Mouse (Mus musculus): ENCODE results near the gene Eif2b4. TPM values are rescaled to one million over a fixed set of nuclear protein-coding genes. Genes with fewer than 3 reads are reported as not detected.
"Not testable (repeated sequence)": the region's sequence is repeated elsewhere in the genome, so short reads cannot be mapped to it uniquely, and the experiment has no call there.

Gene Eif2b4
- polyA plus RNA-seq, 1 experiment = 60.2 TPM

DNA sequence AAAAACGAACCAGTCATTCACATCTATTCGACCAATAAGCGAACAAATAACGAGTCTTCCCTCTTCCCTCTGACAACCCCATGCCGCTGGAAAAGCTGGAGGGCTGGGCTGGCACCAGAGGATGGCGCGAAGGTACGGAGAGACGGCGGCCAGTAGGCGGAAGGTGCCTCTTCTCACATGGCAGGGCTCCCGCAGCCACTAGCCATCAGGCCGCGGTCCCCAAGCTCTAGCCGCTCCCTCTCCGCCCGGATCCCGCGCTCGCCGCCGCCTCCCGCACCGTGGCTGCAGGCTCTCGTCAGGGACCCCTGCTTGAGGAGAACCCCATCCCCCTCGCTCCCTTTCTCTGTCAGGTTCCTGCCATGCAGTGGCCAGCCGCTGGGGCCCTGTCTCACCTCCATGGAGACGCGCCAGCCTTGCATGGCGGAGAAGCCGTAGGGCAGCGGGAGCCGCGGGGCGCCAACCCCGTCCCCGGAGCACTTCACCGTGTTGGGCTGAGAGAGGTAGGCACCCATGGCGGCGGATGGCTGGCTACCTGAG, 26.7 kb upstream of the Eif2b4 start:
- Histone ChIP-seq H3K4me3 (peak overlapping the region; percentile 90), H3K27me3 (ENCODE audit: control insufficient read depth, insufficient read depth, insufficient read length) (no peaks in the 10 kb centered on the region), H3K36me3 (ENCODE audit: control insufficient read depth, insufficient read depth) (no peaks in the 10 kb centered on the region), H3K4me2 (ENCODE audit: low read depth) (peak overlapping the region; percentile 82), H3ac (ENCODE audit: control insufficient read depth, insufficient read length) (peak overlapping the region; percentile 32), H3K79me2 (ENCODE audit: control insufficient read depth, insufficient read depth) (peaks cover 53% of the 10 kb centered on the region)
- TF ChIP-seq MAX (IDR thresholded peaks at IDR 0.05; ENCODE audit: low read depth) (no peak), E2F4 (IDR thresholded peaks at IDR 0.05; ENCODE audit: insufficient read depth) (no peak), POLR2AphosphoS2 (IDR thresholded peaks at IDR 0.05; ENCODE audit: insufficient read length, low read depth) (no peak), SRF (IDR thresholded peaks at IDR 0.05; ENCODE audit: control insufficient read depth, insufficient read length, low read depth) (no peak), POLR2A (IDR thresholded peaks at IDR 0.05; ENCODE audit: insufficient read length, low read depth) (no peak), MYOG (IDR thresholded peaks at IDR 0.05; ENCODE audit: control insufficient read depth in 1 of 3, insufficient read depth in 1 of 3, insufficient read length in 2 of 3, low read depth in 2 of 3) (no peak), USF1 (IDR thresholded peaks at IDR 0.05; ENCODE audit: low read depth) (no peak), REST (IDR thresholded peaks at IDR 0.05; ENCODE audit: insufficient read depth, insufficient read length) (no peak), CEBPB (IDR thresholded peaks at IDR 0.05; ENCODE audit: insufficient read depth, poor library complexity, severe bottlenecking) (no peak), TCF3 (IDR thresholded peaks at IDR 0.05; ENCODE audit: insufficient read length, low read depth) (no peak), MYOD1 (IDR thresholded peaks at IDR 0.05; ENCODE audit: control insufficient read depth in 1 of 3, insufficient read length in 2 of 3, low read depth in 2 of 3) (no peak), TCF12 (IDR thresholded peaks at IDR 0.05; ENCODE audit: insufficient read depth, poor library complexity, severe bottlenecking) (no peak)

DNA sequence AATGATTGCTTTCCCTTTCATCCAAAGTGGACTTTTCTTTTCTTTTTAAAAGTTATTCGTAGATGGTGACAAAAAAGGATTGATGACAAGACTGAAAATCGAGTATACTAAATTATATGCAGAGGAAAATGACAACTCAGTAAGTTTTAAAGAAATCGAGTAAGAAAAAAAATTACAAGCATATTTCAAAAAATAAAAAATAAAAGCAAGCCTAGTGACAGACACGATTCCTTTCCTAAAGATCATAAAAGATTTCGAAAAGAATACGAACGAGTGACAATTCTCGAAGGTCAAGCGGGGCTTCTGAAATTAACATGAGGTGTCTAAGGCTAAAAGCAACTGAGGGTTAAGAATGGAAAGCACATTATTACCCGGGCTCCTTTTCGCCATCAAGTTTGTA, 26.2 kb upstream of the Eif2b4 start:
- H3K4me3 ChIP-seq = peak overlapping the region; percentile 90
- H3K4me2 ChIP-seq (ENCODE audit: low read depth) = peak overlapping the region; percentile 82
- H3K27me3 ChIP-seq (ENCODE audit: control insufficient read depth, insufficient read depth, insufficient read length) = no peaks in the 10 kb centered on the region
- no peak for TF ChIP-seq MYOD1 (IDR thresholded peaks at IDR 0.05; ENCODE audit: control insufficient read depth in 1 of 3, insufficient read length in 2 of 3, low read depth in 2 of 3)
- TF ChIP-seq TCF3 (IDR thresholded peaks at IDR 0.05; ENCODE audit: insufficient read length, low read depth) = no peak
- no peak for TF ChIP-seq POLR2AphosphoS2 (IDR thresholded peaks at IDR 0.05; ENCODE audit: insufficient read length, low read depth)
- TF ChIP-seq POLR2A (IDR thresholded peaks at IDR 0.05; ENCODE audit: insufficient read length, low read depth) = no peak
- TF ChIP-seq MYOG (IDR thresholded peaks at IDR 0.05; ENCODE audit: control insufficient read depth in 1 of 3, insufficient read depth in 1 of 3, insufficient read length in 2 of 3, low read depth in 2 of 3) = no peak
- no peak for TF ChIP-seq USF1 (IDR thresholded peaks at IDR 0.05; ENCODE audit: low read depth)
- no peak for TF ChIP-seq MAX (IDR thresholded peaks at IDR 0.05; ENCODE audit: low read depth)
- TF ChIP-seq SRF (IDR thresholded peaks at IDR 0.05; ENCODE audit: control insufficient read depth, insufficient read length, low read depth) = no peak
- no peak for TF ChIP-seq E2F4 (IDR thresholded peaks at IDR 0.05; ENCODE audit: insufficient read depth)
- TF ChIP-seq TCF12 (IDR thresholded peaks at IDR 0.05; ENCODE audit: insufficient read depth, poor library complexity, severe bottlenecking) = no peak
- no peak for TF ChIP-seq CEBPB (IDR thresholded peaks at IDR 0.05; ENCODE audit: insufficient read depth, poor library complexity, severe bottlenecking)
- no peak for TF ChIP-seq REST (IDR thresholded peaks at IDR 0.05; ENCODE audit: insufficient read depth, insufficient read length)
- no peaks in the 10 kb centered on the region for H3K36me3 ChIP-seq (ENCODE audit: control insufficient read depth, insufficient read depth)
- peak overlapping the region; percentile 32 for H3ac ChIP-seq (ENCODE audit: control insufficient read depth, insufficient read length)
- peaks cover 58% of the 10 kb centered on the region for H3K79me2 ChIP-seq (ENCODE audit: control insufficient read depth, insufficient read depth)

DNA sequence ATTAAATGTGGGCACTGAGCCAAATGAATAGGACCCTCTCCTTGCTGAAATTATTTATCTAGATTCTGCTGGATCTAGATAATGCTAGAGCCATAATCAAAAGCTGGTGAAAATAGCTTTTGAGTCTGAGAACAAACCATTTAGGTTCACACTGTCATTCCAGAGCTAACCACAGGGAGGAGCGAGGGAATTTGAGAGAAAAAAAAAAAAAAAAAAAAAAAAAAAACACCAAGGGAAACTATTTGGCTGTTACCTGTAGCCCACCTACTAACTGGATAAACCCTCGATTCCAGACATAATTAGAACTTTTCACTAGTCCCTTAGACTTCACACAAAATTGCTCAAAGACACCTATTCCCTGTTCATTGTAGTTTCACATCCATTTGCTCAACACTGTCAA, 25.8 kb upstream of the Eif2b4 start:
- TF ChIP-seq SRF (IDR thresholded peaks at IDR 0.05; ENCODE audit: control insufficient read depth, insufficient read length, low read depth) (no peak), TCF3 (IDR thresholded peaks at IDR 0.05; ENCODE audit: insufficient read length, low read depth) (no peak), MYOD1 (IDR thresholded peaks at IDR 0.05; ENCODE audit: control insufficient read depth in 1 of 3, insufficient read length in 2 of 3, low read depth in 2 of 3) (no peak), REST (IDR thresholded peaks at IDR 0.05; ENCODE audit: insufficient read depth, insufficient read length) (no peak), USF1 (IDR thresholded peaks at IDR 0.05; ENCODE audit: low read depth) (no peak), MYOG (IDR thresholded peaks at IDR 0.05; ENCODE audit: control insufficient read depth in 1 of 3, insufficient read depth in 1 of 3, insufficient read length in 2 of 3, low read depth in 2 of 3) (no peak), POLR2A (IDR thresholded peaks at IDR 0.05; ENCODE audit: insufficient read length, low read depth) (no peak), MAX (IDR thresholded peaks at IDR 0.05; ENCODE audit: low read depth) (no peak), POLR2AphosphoS2 (IDR thresholded peaks at IDR 0.05; ENCODE audit: insufficient read length, low read depth) (no peak), E2F4 (IDR thresholded peaks at IDR 0.05; ENCODE audit: insufficient read depth) (no peak), TCF12 (IDR thresholded peaks at IDR 0.05; ENCODE audit: insufficient read depth, poor library complexity, severe bottlenecking) (no peak), CEBPB (IDR thresholded peaks at IDR 0.05; ENCODE audit: insufficient read depth, poor library complexity, severe bottlenecking) (no peak)
- H3K36me3 ChIP-seq (ENCODE audit: control insufficient read depth, insufficient read depth) = no peaks in the 10 kb centered on the region

DNA sequence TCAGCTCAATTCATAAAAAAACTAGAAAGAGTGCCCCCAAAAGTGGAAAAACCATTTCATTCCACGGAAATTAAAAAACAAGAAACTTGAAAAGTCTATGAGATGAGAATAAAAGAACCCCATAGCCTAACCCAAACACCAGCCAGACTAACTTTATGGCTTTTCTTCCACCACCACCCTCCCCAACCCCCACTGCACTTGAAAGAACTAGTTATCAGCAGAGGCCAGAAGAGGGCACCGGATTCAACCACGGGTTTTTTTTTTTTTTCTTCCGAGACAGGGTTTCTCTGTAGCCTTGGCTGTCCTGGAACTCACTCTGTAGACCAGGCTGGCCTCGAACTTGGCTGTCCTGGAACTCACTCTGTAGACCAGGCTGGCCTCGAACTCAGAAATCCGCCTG, 25.1 kb upstream of the Eif2b4 start:
- Histone ChIP-seq H3K27me3 (ENCODE audit: control insufficient read depth, insufficient read depth, insufficient read length) (no peaks in the 10 kb centered on the region), H3K36me3 (ENCODE audit: control insufficient read depth, insufficient read depth) (no peaks in the 10 kb centered on the region), H3ac (ENCODE audit: control insufficient read depth, insufficient read length) (no peak overlapping the region), H3K4me2 (ENCODE audit: low read depth) (peak overlapping the region; percentile 82), H3K4me3 (no peak overlapping the region), H3K79me2 (ENCODE audit: control insufficient read depth, insufficient read depth) (peaks cover 69% of the 10 kb centered on the region)
- TF ChIP-seq MYOG (IDR thresholded peaks at IDR 0.05; ENCODE audit: control insufficient read depth in 1 of 3, insufficient read depth in 1 of 3, insufficient read length in 2 of 3, low read depth in 2 of 3) (no peak), USF1 (IDR thresholded peaks at IDR 0.05; ENCODE audit: low read depth) (no peak), POLR2A (IDR thresholded peaks at IDR 0.05; ENCODE audit: insufficient read length, low read depth) (no peak), SRF (IDR thresholded peaks at IDR 0.05; ENCODE audit: control insufficient read depth, insufficient read length, low read depth) (no peak), E2F4 (IDR thresholded peaks at IDR 0.05; ENCODE audit: insufficient read depth) (no peak), MYOD1 (IDR thresholded peaks at IDR 0.05; ENCODE audit: control insufficient read depth in 1 of 3, insufficient read length in 2 of 3, low read depth in 2 of 3) (no peak), TCF12 (IDR thresholded peaks at IDR 0.05; ENCODE audit: insufficient read depth, poor library complexity, severe bottlenecking) (no peak), TCF3 (IDR thresholded peaks at IDR 0.05; ENCODE audit: insufficient read length, low read depth) (no peak)

More for the DNA sequence above, 25.8 kb upstream of the Eif2b4 start:
- H3K4me2 ChIP-seq (ENCODE audit: low read depth) = peak overlapping the region; percentile 82
- H3K79me2 ChIP-seq (ENCODE audit: control insufficient read depth, insufficient read depth) = peaks cover 62% of the 10 kb centered on the region
- peak overlapping the region; percentile 90 for H3K4me3 ChIP-seq
- H3K27me3 ChIP-seq (ENCODE audit: control insufficient read depth, insufficient read depth, insufficient read length) = no peaks in the 10 kb centered on the region
- no peak overlapping the region for H3ac ChIP-seq (ENCODE audit: control insufficient read depth, insufficient read length)

DNA sequence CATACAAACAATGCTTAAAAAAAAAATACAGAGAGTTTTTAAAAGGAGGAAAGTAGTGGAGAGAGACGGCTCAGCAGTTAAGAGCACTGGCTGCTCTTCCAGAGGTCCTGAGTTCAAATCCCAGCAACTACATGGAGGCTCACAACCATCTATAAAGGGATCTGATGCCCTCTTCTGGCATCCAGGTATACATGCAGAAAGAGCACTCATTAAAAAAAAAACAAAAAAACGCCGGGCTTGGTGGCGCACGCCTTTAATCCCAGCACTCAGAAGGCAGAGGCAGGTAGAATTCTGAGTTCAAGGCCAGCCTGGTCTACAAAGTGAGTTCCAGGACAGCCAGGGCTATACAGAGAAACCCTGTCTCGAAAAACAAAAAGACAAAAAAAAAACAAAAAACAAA, 23.3 kb upstream of the Eif2b4 start:
- H3ac ChIP-seq (ENCODE audit: control insufficient read depth, insufficient read length); H3K4me2 ChIP-seq (ENCODE audit: low read depth); H3K36me3 ChIP-seq (ENCODE audit: control insufficient read depth, insufficient read depth); H3K27me3 ChIP-seq (ENCODE audit: control insufficient read depth, insufficient read depth, insufficient read length); H3K4me3 ChIP-seq: not testable (repeated sequence)
- H3K79me2 ChIP-seq (ENCODE audit: control insufficient read depth, insufficient read depth) = peaks cover 86% of the 10 kb centered on the region

Data from myocyte (in vitro differentiated cells).